Mouse (Mus musculus): ENCODE results near the gene Pa2g4.
"Not testable (repeated sequence)": the region's sequence is repeated elsewhere in the genome, so short reads cannot be mapped to it uniquely, and the experiment has no call there.

Pa2g4 gene

GRCm38 (mm10) chr10:128565788-128566531, at the start of gene Pa2g4:
Pa2g4 (minus strand) TSS chr10:128565987.
- DNase-seq, result peak; percentile 100

GRCm38 (mm10) chr10:128614934-128615333, 49.1 kb upstream of the Pa2g4 start:
- DNase-seq, result no peak

DNA sequence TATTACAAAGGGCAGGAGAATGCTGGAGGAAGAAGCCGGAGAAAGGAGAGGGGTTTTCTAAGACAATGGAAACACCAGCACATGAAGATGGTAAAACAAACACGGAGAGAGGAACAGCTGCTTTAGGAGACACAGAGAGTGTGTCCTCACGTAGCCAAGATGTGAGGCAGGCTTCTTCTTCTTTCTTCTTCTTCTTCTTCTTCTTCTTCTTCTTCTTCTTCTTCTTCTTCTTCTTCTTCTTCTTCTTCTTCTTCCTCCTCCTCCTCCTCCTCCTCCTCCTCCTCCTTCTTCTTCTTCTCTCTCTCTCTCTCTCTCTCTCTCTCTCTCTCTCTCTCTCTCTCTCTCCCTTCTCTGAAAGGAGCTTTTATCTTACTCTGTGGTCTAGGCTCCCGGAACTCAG, 48.0 kb upstream of the Pa2g4 start:
- not testable (repeated sequence) for DNase-seq

DNA sequence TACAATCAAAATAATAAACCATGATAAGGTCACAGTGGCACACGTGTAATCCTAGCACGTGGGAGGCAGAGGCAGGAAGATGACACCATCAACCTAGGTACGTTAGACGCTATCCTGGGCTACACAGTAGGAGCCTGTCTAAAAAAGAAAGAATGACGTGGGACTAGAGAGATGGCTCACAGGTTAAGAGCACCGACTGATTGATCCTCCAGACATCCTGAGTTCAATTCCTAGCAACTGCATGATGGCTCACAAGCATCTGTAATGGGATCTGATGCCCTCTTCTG, 47.3 kb upstream of the Pa2g4 start:
- DNase-seq, result no peak

- no peak for DNase-seq
Measured at GRCm38 (mm10) chr10:128612433-128613153, 46.8 kb upstream of the Pa2g4 start.

DNA sequence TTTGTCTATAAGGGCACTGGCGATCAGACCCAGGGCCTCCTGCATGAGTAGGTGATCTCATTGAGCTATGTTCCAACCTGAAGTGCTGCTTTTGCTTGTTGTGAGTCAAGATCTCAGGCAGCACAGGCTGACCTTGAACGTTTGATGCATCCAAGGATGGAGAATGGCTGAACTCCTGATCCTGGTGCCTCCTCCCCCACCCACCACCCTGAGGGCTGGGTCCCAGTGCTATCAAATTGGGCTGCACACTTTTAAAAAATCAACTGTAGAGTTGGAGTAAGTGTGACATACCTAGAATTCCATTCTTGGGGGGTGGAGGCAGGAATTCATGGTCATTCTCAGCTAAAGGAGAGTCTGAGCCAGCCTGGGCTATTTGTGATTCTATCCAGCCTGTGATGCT, 40.7 kb upstream of the Pa2g4 start:
- DNase-seq, result no peak

- DNase-seq, result no peak
Measured at GRCm38 (mm10) chr10:128602470-128603128, 36.8 kb upstream of the Pa2g4 start.

DNA sequence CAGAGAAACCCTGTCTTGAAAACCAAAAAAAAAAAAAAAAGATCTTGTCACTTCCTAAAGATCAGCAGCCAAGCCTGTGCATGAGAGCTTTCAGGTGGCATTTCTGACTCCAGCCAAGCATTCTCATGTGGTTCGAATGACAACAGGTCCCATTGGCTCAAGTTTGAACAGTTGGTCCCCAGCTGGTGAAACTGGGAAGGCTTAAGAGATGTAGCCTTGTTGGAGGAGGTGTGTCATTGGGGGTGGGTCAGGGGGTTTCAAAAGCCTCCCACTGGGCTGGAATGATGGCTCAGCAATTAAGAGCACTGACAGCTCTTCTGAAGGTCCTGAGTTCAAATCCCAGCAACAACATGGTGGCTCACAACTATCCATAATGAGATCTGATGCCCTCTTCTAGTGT, 35.7 kb upstream of the Pa2g4 start:
- no peak for DNase-seq

DNA sequence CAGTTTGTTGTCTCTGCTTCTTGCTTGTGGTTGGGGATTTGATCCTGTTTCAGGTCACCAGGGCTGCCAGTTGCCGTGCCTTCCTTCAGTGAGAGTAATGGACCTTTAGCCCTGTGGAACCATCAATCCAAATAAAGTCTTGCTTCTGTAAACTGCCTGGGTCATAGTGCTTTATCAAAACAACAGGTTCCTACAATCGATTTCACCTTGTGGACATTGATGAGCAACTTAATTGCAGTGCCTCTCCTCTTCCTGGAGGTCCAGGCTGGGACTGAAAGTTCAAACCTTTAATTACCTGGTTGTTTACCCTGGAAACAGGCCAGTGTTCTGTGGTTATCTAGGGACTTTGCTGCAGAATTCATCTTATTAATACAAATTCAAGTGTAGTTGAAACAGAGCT, 32.7 kb upstream of the Pa2g4 start:
- no peak for DNase-seq

- no peak for DNase-seq
Measured at GRCm38 (mm10) chr10:128592797-128593196, 27.0 kb upstream of the Pa2g4 start.

GRCm38 (mm10) chr10:128591436-128591835, 25.6 kb upstream of the Pa2g4 start:
- DNase-seq, result no peak

- peak; percentile 94 for DNase-seq
Measured at GRCm38 (mm10) chr10:128590193-128590690, 24.5 kb upstream of the Pa2g4 start.

DNA sequence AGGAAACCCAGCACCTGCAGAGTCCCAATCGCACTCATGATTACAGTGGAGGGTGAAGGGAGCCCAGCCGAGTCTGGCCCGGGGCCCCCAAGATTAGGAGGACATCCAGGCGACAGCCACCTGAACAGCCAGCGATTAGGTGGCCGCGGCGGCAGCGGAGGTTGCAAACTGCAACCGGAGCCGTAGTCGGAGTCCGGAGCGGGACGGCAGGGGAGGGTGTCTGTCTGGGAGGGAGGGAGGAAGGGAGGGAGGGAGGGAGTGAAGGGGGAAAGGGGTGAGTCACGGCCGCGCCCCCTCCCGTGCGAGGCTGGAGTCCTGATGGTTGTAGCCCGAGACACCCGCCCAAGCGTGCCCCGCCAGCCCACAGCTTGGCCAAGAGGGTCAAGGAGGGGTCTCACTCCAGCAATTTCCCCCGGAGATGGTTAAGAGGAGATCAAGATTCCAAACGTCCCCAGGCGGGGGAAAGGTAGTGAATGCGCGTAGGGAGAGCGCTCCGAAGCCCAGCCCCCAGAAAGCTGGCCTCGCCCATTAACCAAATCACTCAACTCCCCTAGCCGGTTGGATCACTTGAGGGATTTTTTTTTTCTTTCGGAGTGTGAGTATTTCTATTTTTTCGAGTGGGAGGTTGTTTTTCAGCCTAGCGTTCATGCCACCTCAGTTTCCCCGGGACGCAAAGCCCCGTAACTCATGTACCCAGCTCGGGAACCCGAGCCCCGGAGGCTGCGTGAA, 23.8 kb upstream of the Pa2g4 start, which contains the start of gene Erbb3:
Erbb3 (minus strand) TSS at position 189 of the 729 bp plus-strand sequence.
- peak; percentile 94 for DNase-seq

DNA sequence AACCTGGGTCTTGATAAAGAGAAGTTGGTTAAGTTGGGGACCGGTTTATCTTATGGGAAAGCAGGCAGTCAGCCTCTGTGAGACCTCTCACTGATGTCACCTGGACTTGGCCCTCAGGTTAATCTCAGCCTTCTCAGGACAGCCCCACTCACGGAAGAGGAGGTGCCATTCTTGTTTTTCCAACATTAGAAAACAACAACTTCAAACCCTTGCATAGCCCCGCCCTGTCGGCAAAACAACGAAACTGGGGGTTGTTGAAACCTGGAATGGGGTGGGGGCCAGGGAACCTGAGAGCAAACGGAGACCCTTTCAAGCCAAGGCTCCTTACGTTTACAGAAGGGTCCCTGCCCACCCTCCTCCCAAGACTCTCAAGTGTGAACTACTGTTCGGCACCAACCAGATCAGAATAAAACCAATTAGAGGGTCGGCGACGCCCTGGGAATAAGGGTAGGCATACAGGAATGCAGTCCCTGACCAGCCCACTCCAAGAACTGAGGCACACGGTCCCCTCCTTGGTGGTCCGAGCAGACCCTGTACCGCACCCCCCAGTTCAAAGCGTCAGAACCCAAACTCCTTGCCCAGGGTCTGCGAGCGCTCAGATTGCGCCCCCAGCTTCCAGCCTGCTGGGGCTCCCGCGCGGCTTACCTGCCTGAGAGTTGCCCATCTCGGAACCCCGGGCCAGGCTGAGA, 23.1 kb upstream of the Pa2g4 start:
- no peak for DNase-seq

- DNase-seq, result no peak
Measured at GRCm38 (mm10) chr10:128588136-128588535, 22.3 kb upstream of the Pa2g4 start.

DNA sequence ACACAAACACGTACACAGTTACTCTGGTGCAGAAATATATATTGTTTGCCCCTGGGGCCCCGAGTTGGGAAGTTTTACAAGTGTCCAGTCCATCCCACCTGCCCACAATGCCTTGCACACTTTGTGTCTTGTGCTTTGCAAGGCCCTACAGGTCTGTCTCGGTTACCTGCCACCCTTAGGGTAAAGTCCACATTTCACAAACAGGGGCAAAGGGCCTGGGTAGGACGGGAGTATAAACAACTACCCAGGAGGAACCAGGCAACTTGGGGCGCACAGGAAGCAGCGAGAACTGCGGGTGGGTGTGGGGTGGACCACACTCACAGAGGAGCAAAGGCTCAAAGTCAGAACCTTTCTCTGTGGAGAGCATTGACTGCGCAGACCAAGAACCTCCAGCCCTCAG, 21.9 kb upstream of the Pa2g4 start:
- no peak for DNase-seq

GRCm38 (mm10) chr10:128587120-128587519, 21.3 kb upstream of the Pa2g4 start:
- DNase-seq, result no peak

DNA sequence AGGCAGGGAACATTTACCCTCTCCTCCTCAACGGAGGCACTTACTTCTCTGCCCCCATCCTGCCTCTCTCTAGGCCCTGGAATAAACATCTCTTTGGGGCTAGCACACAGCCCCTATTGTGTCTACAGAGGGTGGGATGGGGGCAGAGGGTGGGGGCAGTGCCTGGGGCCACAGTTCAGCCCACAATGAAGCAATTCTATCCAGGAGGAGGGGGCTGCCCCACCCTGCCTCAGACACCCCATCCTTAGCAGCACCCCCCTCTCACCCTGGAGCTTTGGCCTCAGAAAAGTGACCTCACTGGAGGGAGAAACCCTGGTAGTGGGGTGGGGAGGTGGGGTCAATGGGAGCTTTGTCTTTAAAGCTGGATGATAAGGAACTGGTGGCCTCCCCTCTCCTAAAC, 20.8 kb upstream of the Pa2g4 start:
- no peak for DNase-seq

GRCm38 (mm10) chr10:128584386-128584785, 18.6 kb upstream of the Pa2g4 start:
- DNase-seq, result no peak

- DNase-seq, result peak; percentile 97
Measured at GRCm38 (mm10) chr10:128583644-128584043, 17.9 kb upstream of the Pa2g4 start.

DNA sequence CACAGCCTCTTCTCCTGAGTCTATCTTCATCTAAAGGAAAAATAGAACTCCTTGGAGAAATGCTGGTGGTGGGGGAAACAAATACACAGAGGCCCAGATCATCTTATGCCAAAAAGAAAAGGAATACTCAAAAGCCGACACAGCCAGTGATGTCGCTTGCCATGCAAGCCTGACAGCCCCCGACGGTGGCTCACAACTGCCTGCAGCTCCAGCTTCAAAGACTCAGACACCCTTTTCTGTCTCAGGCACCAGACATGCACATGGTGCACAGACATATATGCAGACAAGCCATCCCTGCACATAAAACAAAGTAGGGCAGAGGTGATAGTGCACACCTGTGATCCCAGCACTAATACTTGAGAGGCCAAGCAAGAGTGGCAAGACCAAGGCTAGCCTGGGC, 13.9 kb upstream of the Pa2g4 start:
- DNase-seq, result no peak

DNA sequence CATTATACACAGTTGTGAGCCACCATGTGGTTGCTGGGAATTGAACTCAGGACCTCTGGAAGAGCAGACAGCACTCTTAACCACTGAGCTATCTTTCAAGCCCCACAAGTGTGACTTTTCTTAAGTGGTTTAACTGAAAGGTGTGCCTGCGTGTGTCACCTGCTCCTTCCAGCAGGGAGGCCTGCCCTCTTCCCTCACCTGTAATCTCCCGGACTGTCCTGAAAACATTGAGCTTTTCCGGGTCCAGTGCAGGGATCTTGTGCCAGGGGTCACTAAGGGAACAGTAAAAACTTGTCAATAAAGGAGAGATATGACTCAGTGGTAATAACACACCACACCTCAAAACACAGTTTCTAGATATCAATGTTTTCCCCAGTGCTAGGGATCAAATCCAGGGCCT, 13.5 kb upstream of the Pa2g4 start:
- DNase-seq, result no peak

GRCm38 (mm10) chr10:128578330-128578729, 12.5 kb upstream of the Pa2g4 start:
- no peak for DNase-seq

Measured in heart, adult 11 months (tissue).